Mouse (Mus musculus) CH12.LX (cell line): ENCODE measurements around the gene Frs3.

ENCODE experiments used
- CHD1 ChIP-seq: IDR thresholded peaks from 2 replicates; pipeline ENCODE4 v1.6.1; 2012; ENCODE audit warnings: low read depth, low read length, improper control_type of control experiment, inconsistent platforms
- CTCF ChIP-seq, 2 experiments: IDR thresholded peaks in 1 of 2; conservative IDR thresholded peaks in 1 of 2; 2 replicates each; pipeline ENCODE4 v1.5.1; 2011 to 2012; ENCODE audit warnings: low read depth in 2 of 2, low read length in 2 of 2, improper control_type of control experiment in 1 of 2, inconsistent platforms in 1 of 2, mild to moderate bottlenecking in 1 of 2, moderate library complexity in 1 of 2
- E2F4 ChIP-seq: IDR thresholded peaks from 2 replicates; pipeline ENCODE4 v1.6.1; 2011; ENCODE audit warnings: low read depth, low read length, improper control_type of control experiment; ENCODE audit not compliant: insufficient replicate concordance
- ELF1 ChIP-seq: IDR thresholded peaks from 2 replicates; pipeline ENCODE4 v1.6.1; 2014; ENCODE audit warnings: low read depth, mild to moderate bottlenecking, inconsistent platforms, low read length, improper control_type of control experiment
- EP300 ChIP-seq: IDR thresholded peaks from 2 replicates; pipeline ENCODE4 v1.6.1; 2011; ENCODE audit warnings: low read length, improper control_type of control experiment
- HCFC1 ChIP-seq: IDR thresholded peaks from 2 replicates; pipeline ENCODE4 v1.6.1; 2012; ENCODE audit warnings: low read depth, mild to moderate bottlenecking, inconsistent platforms, low read length, improper control_type of control experiment
- MAX ChIP-seq: IDR thresholded peaks from 2 replicates; pipeline ENCODE4 v1.6.1; 2011; ENCODE audit warnings: low read length, improper control_type of control experiment
- POLR2A ChIP-seq: IDR thresholded peaks from 2 replicates; pipeline ENCODE4 v1.6.1; 2011; ENCODE audit warnings: low read depth, mild to moderate bottlenecking, improper control_type of control experiment, low read length
- POLR2AphosphoS2 ChIP-seq: IDR thresholded peaks from 2 replicates; pipeline ENCODE4 v1.6.1; 2011; ENCODE audit warnings: low read depth, low read length, improper control_type of control experiment
- SMC3 ChIP-seq: IDR thresholded peaks from 2 replicates; pipeline ENCODE4 v1.6.1; 2011; ENCODE audit warnings: low read depth, low read length, improper control_type of control experiment
- UBTF ChIP-seq: IDR thresholded peaks from 2 replicates; pipeline ENCODE4 v1.6.1; 2012; ENCODE audit warnings: low read depth, mild to moderate bottlenecking, inconsistent platforms, low read length, improper control_type of control experiment, moderate library complexity
- USF1 ChIP-seq: IDR thresholded peaks from 2 replicates; pipeline ENCODE4 v1.6.1; 2014; ENCODE audit warnings: low read depth, mild to moderate bottlenecking, inconsistent platforms, low read length, improper control_type of control experiment
- ZC3H11A ChIP-seq: IDR thresholded peaks from 2 replicates; pipeline ENCODE4 v1.6.1; 2012; ENCODE audit warnings: low read depth, mild to moderate bottlenecking, inconsistent platforms, low read length, improper control_type of control experiment
- ZKSCAN1 ChIP-seq: IDR thresholded peaks from 2 replicates; pipeline ENCODE4 v1.6.1; 2012; ENCODE audit warnings: low read depth, inconsistent platforms, low read length, improper control_type of control experiment, borderline replicate concordance

- TF ChIP-seq ELF1 (no peak), CTCF (conservative IDR thresholded peaks at IDR 0.05 in 1 of 2, IDR thresholded peaks at IDR 0.05 in 1 of 2; ENCODE audit: low read depth in 2 of 2, low read length in 2 of 2) (peak; percentile 22 to 33; a peak in 3 of 4 replicates), CHD1 (no peak), POLR2A (no peak), MAX (no peak), SMC3 (no peak), USF1 (no peak), ZC3H11A (no peak), EP300 (no peak), ZKSCAN1 (no peak), HCFC1 (no peak), POLR2AphosphoS2 (no peak), E2F4 (no peak), UBTF (no peak)
Measured at GRCm38 (mm10) chr17:47742991-47743734, 54.3 kb downstream of the Frs3 start.
